Comparison of ENCODE assay signal across 32 mouse cellular contexts in genomic region chr17:56643237-56643636, GRCm38 (mm10). TPM values are rescaled to one million over a fixed set of nuclear protein-coding genes. Genes with fewer than 3 reads are reported as not detected.
"Had no signal": no experiment of that assay in that cellular context is flagged by ENCODE, and none has a peak within 500 bp of the region (broad histone marks: within the 10 kb centered on the region; RNA-seq: fewer than 3 reads in every experiment).

No protein-coding gene starts in this region.

- DNase-seq: cerebellum, adult 2 months; cerebellum, adult 8-10 months; cerebellum, adult 9-10 months; cerebellum, adult 9-11 months; cerebellum, postnatal 10 days; cerebellum, postnatal 14 days; cerebellum, postnatal 25 days; cerebellum, postnatal 36 days; embryo, embryonic 11 days; forebrain, postnatal 0 days; gastrocnemius, adult 2 months; gastrocnemius, postnatal 10 days; gastrocnemius, postnatal 14 days; gastrocnemius, postnatal 25 days; gastrocnemius, postnatal 36 days; heart, adult 11 months; heart, adult 18-20 months; heart, adult 2 months had no signal

- H3K9me3 ChIP-seq: embryonic facial prominence, embryonic 10.5 days; embryonic facial prominence, embryonic 12.5 days; embryonic facial prominence, embryonic 13.5 days; embryonic facial prominence, embryonic 15.5 days; forebrain, embryonic 10.5 days; forebrain, embryonic 12.5 days; forebrain, embryonic 13.5 days; forebrain, embryonic 15.5 days had no signal

- H3K9ac ChIP-seq: embryonic facial prominence, embryonic 12.5 days; embryonic facial prominence, embryonic 13.5 days; embryonic facial prominence, embryonic 15.5 days; forebrain, embryonic 12.5 days; forebrain, embryonic 13.5 days; forebrain, embryonic 15.5 days; forebrain, postnatal 0 days had no signal

- H3K4me2 ChIP-seq: embryonic facial prominence, embryonic 12.5 days; embryonic facial prominence, embryonic 13.5 days; embryonic facial prominence, embryonic 15.5 days; forebrain, embryonic 12.5 days; forebrain, embryonic 13.5 days; forebrain, embryonic 15.5 days had no signal

- ATAC-seq: forebrain, embryonic 13.5 days; forebrain, embryonic 14.5 days; forebrain, embryonic 15.5 days; forebrain, embryonic 16.5 days; forebrain, postnatal 0 days had no signal

- H3K27me3 ChIP-seq: embryonic facial prominence, embryonic 12.5 days; embryonic facial prominence, embryonic 13.5 days; embryonic facial prominence, embryonic 15.5 days; forebrain, embryonic 12.5 days; forebrain, embryonic 13.5 days; forebrain, embryonic 15.5 days had no signal

- H3K4me3 ChIP-seq: embryonic facial prominence, embryonic 10.5 days; embryonic facial prominence, embryonic 12.5 days; embryonic facial prominence, embryonic 13.5 days; embryonic facial prominence, embryonic 15.5 days; erythroblast, embryonic 14.5 days; forebrain, embryonic 10.5 days; forebrain, embryonic 12.5 days; forebrain, embryonic 13.5 days; forebrain, embryonic 15.5 days; gastrocnemius, adult 2 months; heart, adult 2 months had no signal

- H3K4me1 ChIP-seq: embryonic facial prominence, embryonic 12.5 days; embryonic facial prominence, embryonic 13.5 days; embryonic facial prominence, embryonic 15.5 days; forebrain, embryonic 10.5 days; forebrain, embryonic 12.5 days; forebrain, embryonic 13.5 days; forebrain, embryonic 15.5 days had no signal

- H3K36me3 ChIP-seq: embryonic facial prominence, embryonic 10.5 days; embryonic facial prominence, embryonic 12.5 days; embryonic facial prominence, embryonic 13.5 days; embryonic facial prominence, embryonic 15.5 days; forebrain, embryonic 10.5 days; forebrain, embryonic 12.5 days; forebrain, embryonic 15.5 days had no signal

- H3K27ac ChIP-seq: embryonic facial prominence, embryonic 10.5 days; embryonic facial prominence, embryonic 12.5 days; embryonic facial prominence, embryonic 13.5 days; embryonic facial prominence, embryonic 15.5 days; forebrain, embryonic 10.5 days; forebrain, embryonic 12.5 days; forebrain, embryonic 13.5 days; forebrain, embryonic 15.5 days; gastrocnemius, adult 2 months; heart, adult 2 months had no signal

RNA-seq across cellular contexts. Expression of gene Catsperd, which starts 15.3 kb away (rescaled TPM):
- total RNA-seq: common myeloid progenitor, adult 5-6 weeks; gastrocnemius, adult 8-10 months; gastrocnemius, postnatal 14 days; gastrocnemius, postnatal 25 days; gastrocnemius, postnatal 4 days; heart, adult 2 months had no signal
- polyA plus RNA-seq: erythroblast, embryonic 14.5 days had no signal
